Mouse (Mus musculus) forebrain, postnatal 0 days (tissue): ENCODE results near the gene Kctd10. TPM values are rescaled to one million over a fixed set of nuclear protein-coding genes. Genes with fewer than 3 reads are reported as not detected.

ENCODE experiments used
- ATAC-seq: fragments of 200-750 bp; cut with Nextera tagmentation; 2 replicates; pipeline ENCODE4 v1.8.0; 2017; ENCODE audit warnings: mild to moderate bottlenecking, moderate library complexity
- DNase-seq: peaks from one replicate; pipeline ENCODE4 v3.0.0-alpha.2; 2015
- H3K27ac ChIP-seq: fragments of 300-500 bp; sonication (generic); 2 replicates; pipeline ENCODE4 v1.5.1; 2014; ENCODE audit warnings: low read depth, mild to moderate bottlenecking, antibody characterized with exemption, low read length, moderate library complexity, mixed read lengths
- H3K27me3 ChIP-seq: fragments of 300-500 bp; sonication (generic); 2 replicates; pipeline ENCODE4 v1.6.1; 2014; ENCODE audit warnings: mild to moderate bottlenecking, low read length, mixed read lengths; ENCODE audit not compliant: insufficient read depth
- H3K36me3 ChIP-seq: fragments of 300-500 bp; sonication (generic); 2 replicates; pipeline ENCODE4 v1.6.1; 2014; ENCODE audit warnings: mild to moderate bottlenecking, moderate library complexity; ENCODE audit not compliant: insufficient read depth
- H3K4me1 ChIP-seq: fragments of 300-500 bp; sonication (generic); 2 replicates; pipeline ENCODE4 v1.6.1; 2014; ENCODE audit warnings: antibody characterized with exemption; ENCODE audit not compliant: insufficient read depth
- H3K4me2 ChIP-seq: fragments of 300-500 bp; sonication (generic); 2 replicates; pipeline ENCODE4 v1.6.1; 2014; ENCODE audit warnings: low read depth, mild to moderate bottlenecking, moderate library complexity
- H3K4me3 ChIP-seq: fragments of 300-500 bp; sonication (generic); 2 replicates; pipeline ENCODE4 v1.5.1; 2014; ENCODE audit warnings: low read depth, low read length, mixed read lengths
- H3K9ac ChIP-seq: fragments of 300-500 bp; sonication (generic); 2 replicates; pipeline ENCODE4 v1.6.1; 2014; ENCODE audit warnings: mild to moderate bottlenecking
- H3K9me3 ChIP-seq: fragments of 300-500 bp; sonication (generic); 2 replicates; pipeline ENCODE4 v1.6.1; 2016; ENCODE audit warnings: low read length
- CTCF ChIP-seq: sonication (generic); IDR thresholded peaks from 2 replicates; pipeline ENCODE4 v1.5.1; 2016; ENCODE audit warnings: antibody characterized with exemption, control low read depth, low read depth
- WGBS: fragments of 180-500 bp; shearing (Covaris S2); extraction: QIAGEN DNeasy Blood & Tissue Kit; methylation state at CpG from one replicate; pipeline ENCODE4 v1.1.7; 2014; 5-methylcytosine and 5-hydroxymethylcytosine counted together
- polyA plus RNA-seq: library from polyadenylated mRNA; unstranded; fragments of >200 nt; fragmentation: Nextera tagmentation; extraction: Ambion mirVana; gene quantifications from 2 replicates; pipeline ENCODE4 v1.2.1, GENCODE M21; 2015
- total RNA-seq: library from RNA; depleted of rRNA; stranded (reverse); fragments of >200 nt; gene quantifications from 2 replicates; pipeline ENCODE4 v1.2.3, GENCODE M21; 2014

Kctd10 gene
- total and polyA plus RNA-seq, 2 experiments from 2014 or later, result 63.0 to 69.7 TPM

DNA sequence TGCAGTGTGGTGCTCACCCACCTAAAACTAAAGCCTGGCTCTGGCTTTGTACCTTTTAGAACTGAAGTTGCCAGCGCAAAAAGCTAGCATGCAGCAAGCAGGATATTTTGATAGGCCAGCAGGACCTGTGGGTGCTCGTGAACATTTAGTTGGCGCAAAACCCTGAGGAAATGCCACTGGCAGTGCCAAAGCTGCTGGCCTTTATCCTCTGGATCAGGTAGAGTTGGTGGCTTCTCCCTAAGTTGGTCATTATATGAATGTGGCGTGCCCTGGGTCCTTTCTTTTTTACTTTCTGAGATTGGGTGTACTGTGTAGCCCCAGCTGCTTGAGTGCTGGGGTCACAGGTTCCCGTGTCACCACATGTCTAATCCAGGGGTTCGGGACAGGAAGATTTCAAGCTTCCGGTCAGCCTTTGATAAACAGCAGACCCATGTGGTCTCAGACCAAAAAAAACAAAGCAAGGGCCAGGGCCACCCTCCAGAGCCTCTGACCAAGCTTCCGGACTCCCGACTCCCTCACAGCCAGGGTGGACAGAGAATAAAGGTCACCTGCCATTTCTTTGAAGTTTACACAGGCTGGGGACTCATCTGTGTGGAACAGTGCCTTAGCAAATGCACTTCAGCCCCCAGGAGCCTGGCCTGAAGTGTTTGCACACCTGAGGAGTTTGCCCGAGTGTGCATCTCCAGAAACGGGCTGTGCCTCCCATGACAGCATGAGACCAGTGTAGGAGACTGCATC lies 41.4 kb upstream of the Kctd10 start:
- WGBS, result 81% methylated on average over 11 of the region's 11 CpGs
- Histone ChIP-seq H3K4me2 (no peak overlapping the region), H3K9me3 (no peaks in the 10 kb centered on the region), H3K27me3 (no peaks in the 10 kb centered on the region), H3K4me3 (no peak overlapping the region), H3K4me1 (no peaks in the 10 kb centered on the region), H3K9ac (no peak overlapping the region), H3K36me3 (peaks cover 45% of the 10 kb centered on the region), H3K27ac (no peak overlapping the region)
- ATAC-seq, result no peak
- TF ChIP-seq CTCF, result no peak
- DNase-seq, result no peak

GRCm38 (mm10) chr5:114418541-114418940 lies 38.2 kb upstream of the Kctd10 start:
- H3K27me3 ChIP-seq, result no peaks in the 10 kb centered on the region
- no peak overlapping the region for H3K4me2 ChIP-seq
- H3K9me3 ChIP-seq, result no peaks in the 10 kb centered on the region
- TF ChIP-seq CTCF, result peak; percentile 67
- WGBS, result 88% methylated on average over 8 of the region's 8 CpGs
- H3K4me1 ChIP-seq, result no peaks in the 10 kb centered on the region
- ATAC-seq, result peak; percentile 59
- DNase-seq, result no peak
- H3K4me3 ChIP-seq, result no peak overlapping the region
- no peak overlapping the region for H3K27ac ChIP-seq
- H3K36me3 ChIP-seq, result peaks cover 76% of the 10 kb centered on the region
- H3K9ac ChIP-seq, result no peak overlapping the region

DNA sequence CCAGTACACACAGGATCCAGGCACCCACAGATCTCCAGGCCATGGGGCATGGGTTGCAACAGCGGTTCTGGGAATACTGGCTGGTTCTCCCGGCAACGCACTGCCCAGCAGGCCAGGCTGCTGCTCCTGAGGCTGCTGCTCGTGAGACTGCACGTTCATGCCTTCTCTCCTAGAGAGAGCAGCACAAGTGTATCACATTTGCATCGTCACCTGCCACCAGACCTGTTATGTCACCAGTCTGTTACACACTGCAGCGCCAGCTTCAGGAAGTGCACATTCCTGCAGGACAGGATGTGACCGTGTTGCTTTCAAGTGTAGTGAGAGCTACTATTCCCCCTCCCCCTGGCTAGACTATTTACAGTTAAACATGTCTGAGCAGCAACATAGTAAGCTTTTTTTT lies 36.5 kb upstream of the Kctd10 start:
- 89% methylated on average over 8 of the region's 8 CpGs for WGBS
- Histone ChIP-seq H3K9ac (no peak overlapping the region), H3K4me2 (no peak overlapping the region), H3K36me3 (peaks cover 93% of the 10 kb centered on the region), H3K4me3 (no peak overlapping the region), H3K4me1 (no peaks in the 10 kb centered on the region), H3K27ac (no peak overlapping the region), H3K27me3 (no peaks in the 10 kb centered on the region), H3K9me3 (no peaks in the 10 kb centered on the region)
- DNase-seq (no peak), ATAC-seq (no peak)
- TF ChIP-seq CTCF, result no peak; the same call in 1 of the 2 replicates

- TF ChIP-seq CTCF, result no peak
- Histone ChIP-seq H3K4me1 (no peaks in the 10 kb centered on the region), H3K4me3 (no peak overlapping the region), H3K9ac (no peak overlapping the region), H3K9me3 (no peaks in the 10 kb centered on the region), H3K27me3 (no peaks in the 10 kb centered on the region), H3K27ac (no peak overlapping the region), H3K4me2 (no peak overlapping the region), H3K36me3 (peaks cover 97% of the 10 kb centered on the region)
- WGBS, result 92% methylated on average over 5 of the region's 5 CpGs
- DNase-seq (no peak), ATAC-seq (no peak)
Measured at GRCm38 (mm10) chr5:114415606-114416005, 35.3 kb upstream of the Kctd10 start.

DNA sequence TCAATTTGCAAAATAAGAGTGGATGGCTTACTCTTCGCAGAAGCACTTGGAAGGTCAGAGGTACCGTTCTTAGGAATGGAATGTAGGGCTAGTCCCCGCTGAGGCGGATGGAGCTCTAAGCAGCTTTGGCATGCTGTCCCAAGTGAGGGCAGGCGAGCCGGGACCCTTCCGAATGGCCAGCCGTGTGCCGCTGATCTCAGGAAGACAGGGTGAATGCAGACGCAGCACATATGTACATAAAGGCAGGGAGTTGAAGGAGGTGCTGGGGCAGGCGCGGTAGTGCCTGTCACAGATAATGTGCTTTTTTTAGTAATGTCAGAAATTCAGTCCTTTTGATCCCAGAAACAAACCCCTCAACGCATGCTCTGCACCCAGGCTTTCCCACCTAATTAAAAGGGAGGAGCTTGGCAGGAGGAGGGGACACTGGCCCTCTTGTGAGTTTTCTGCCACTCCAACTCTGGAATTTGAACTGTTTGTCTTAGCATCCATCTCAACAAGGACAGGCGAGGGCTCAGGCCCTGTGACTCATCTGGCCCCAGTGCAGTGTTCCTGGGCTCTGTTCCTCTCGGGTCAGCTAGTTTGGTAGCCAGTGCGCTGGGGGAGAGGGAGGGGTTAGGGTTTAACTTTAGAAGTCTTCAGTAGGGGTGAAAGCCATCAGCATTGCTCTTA lies 32.9 kb upstream of the Kctd10 start:
- Histone ChIP-seq H3K36me3 (peaks cover 98% of the 10 kb centered on the region), H3K9ac (no peak overlapping the region), H3K9me3 (no peaks in the 10 kb centered on the region), H3K4me3 (no peak overlapping the region), H3K4me2 (no peak overlapping the region), H3K4me1 (no peaks in the 10 kb centered on the region), H3K27me3 (no peaks in the 10 kb centered on the region), H3K27ac (no peak overlapping the region)
- no peak for TF ChIP-seq CTCF
- WGBS, result 80% methylated on average over 16 of the region's 16 CpGs
- DNase-seq (no peak), ATAC-seq (no peak)

GRCm38 (mm10) chr5:114412361-114412998 lies 32.2 kb upstream of the Kctd10 start:
- peaks cover 98% of the 10 kb centered on the region for H3K36me3 ChIP-seq

GRCm38 (mm10) chr5:114410429-114410828 lies 30.1 kb upstream of the Kctd10 start:
- Histone ChIP-seq H3K27ac (no peak overlapping the region), H3K4me2 (no peak overlapping the region), H3K9ac (no peak overlapping the region), H3K9me3 (no peaks in the 10 kb centered on the region), H3K36me3 (peaks cover 98% of the 10 kb centered on the region), H3K4me3 (no peak overlapping the region), H3K4me1 (no peaks in the 10 kb centered on the region), H3K27me3 (no peaks in the 10 kb centered on the region)
- 85% methylated on average over 13 of the region's 13 CpGs for WGBS
- no peak for TF ChIP-seq CTCF
- DNase-seq (no peak), ATAC-seq (no peak)

More at GRCm38 (mm10) chr5:114412361-114412998, 32.2 kb upstream of the Kctd10 start:
- WGBS, result 89% methylated on average over 23 of the region's 23 CpGs
- Histone ChIP-seq H3K27ac (no peak overlapping the region), H3K9ac (no peak overlapping the region), H3K4me1 (no peaks in the 10 kb centered on the region), H3K4me3 (no peak overlapping the region), H3K9me3 (no peaks in the 10 kb centered on the region), H3K27me3 (no peaks in the 10 kb centered on the region), H3K4me2 (no peak overlapping the region)
- TF ChIP-seq CTCF, result no peak
- DNase-seq, result no peak
- no peak for ATAC-seq
